Mouse (Mus musculus): ENCODE measurements around the gene Rnd2.
A peak's percentile ranks its signal among the peaks of the same experiment; 100 is the strongest.
"Not testable (repeated sequence)": the region's sequence is repeated elsewhere in the genome, so short reads cannot be mapped to it uniquely, and the experiment has no call there.

The Rnd2 gene

DNA sequence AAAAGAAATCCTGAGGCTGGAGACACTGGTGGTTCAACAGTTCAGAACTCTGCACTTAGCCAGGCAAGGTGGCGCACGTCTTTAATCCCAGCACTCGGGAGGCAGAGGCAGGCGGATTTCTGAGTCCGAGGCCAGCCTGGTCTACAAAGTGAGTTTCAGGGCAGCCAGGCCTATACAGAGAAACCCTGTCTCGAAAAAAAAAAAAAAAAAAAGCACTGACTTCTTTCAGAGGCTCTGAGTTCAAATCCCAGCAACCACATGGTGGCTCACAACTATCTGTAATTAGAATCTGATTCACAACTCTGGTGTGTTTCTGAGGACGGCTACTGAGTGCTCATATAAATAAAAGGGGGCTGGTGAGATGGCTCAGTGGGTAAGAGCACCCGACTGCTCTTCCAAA lies 17.9 kb upstream of the Rnd2 start:
- not testable (repeated sequence) for DNase-seq (ENCODE audit: low spot score)

DNA sequence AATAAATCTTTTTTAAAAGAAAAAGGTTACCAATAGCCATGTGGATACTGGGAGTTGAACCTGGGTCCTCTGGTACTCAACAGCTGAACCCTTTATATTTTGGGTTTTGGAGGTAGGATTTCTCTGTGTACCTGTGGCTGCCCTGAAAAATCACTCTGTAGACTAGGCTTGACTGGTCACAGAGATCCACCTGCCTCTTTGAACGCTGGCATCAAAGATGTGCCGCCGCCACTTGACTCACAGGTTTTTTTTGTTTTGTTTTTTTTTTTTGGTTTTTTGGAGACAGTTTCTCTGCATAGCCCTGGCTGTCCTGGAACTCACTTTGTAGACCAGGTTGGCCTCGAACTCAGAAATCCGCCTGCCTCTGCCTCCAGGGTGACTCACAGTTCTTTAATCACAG lies 17.0 kb upstream of the Rnd2 start:
- DNase-seq (ENCODE audit: low spot score): no peak

DNA sequence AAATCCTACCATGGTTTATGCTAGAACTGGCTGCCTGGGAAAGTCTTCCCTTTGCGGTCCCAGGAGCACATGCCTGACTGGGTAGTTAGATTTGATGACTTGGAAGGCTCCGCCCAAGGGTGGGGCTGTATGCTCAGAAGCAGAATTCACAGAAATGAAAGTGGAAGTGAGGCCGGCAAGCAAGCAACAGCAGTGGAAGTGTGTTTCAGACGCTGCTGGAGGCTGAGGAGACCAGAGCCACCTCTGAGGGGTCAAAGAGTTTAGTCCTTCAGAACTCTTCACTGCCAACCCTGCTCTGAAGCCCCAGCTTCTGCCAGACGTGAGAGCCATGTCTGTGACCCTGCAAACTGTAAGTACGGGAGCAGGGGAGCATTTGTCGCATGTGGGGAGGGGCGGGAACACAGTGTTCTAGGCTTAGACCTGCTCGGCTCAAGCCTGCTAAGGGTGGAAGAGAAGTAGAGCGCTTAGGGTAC lies 16.5 kb upstream of the Rnd2 start, which contains the start of gene Ifi35:
Gene Ifi35 (plus strand): TSS at position 134 of the 473 bp plus-strand sequence.
- peak; percentile 69 for DNase-seq (ENCODE audit: low spot score)

GRCm38 (mm10) chr11:101448899-101449298 lies 15.9 kb upstream of the Rnd2 start:
- no peak for DNase-seq (ENCODE audit: low spot score)

- not testable (repeated sequence) for DNase-seq (ENCODE audit: low spot score)
Measured at GRCm38 (mm10) chr11:101449596-101449995, 15.2 kb upstream of the Rnd2 start.

DNA sequence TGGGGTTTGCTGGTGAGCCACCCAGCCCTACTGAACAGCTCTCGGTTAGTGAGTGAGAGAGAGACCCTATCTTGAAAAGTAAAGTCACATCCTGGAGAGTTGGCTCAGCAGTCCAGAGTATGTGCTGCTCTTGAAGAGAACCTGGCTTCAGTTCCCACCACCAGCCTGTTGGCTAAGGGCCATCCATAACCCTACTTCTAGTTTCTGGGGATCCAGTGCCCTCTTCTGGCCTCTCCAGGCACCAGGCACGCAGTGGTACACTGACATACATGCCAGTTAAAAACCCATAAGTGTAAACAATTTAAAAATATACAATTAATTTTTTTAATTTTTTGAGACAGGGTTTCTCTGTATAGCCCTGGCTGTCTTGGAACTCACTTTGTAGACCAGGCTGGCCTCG lies 14.4 kb upstream of the Rnd2 start:
- DNase-seq (ENCODE audit: low spot score): no peak

- DNase-seq (ENCODE audit: low spot score): no peak
Measured at GRCm38 (mm10) chr11:101451536-101451935, 13.3 kb upstream of the Rnd2 start.

DNA sequence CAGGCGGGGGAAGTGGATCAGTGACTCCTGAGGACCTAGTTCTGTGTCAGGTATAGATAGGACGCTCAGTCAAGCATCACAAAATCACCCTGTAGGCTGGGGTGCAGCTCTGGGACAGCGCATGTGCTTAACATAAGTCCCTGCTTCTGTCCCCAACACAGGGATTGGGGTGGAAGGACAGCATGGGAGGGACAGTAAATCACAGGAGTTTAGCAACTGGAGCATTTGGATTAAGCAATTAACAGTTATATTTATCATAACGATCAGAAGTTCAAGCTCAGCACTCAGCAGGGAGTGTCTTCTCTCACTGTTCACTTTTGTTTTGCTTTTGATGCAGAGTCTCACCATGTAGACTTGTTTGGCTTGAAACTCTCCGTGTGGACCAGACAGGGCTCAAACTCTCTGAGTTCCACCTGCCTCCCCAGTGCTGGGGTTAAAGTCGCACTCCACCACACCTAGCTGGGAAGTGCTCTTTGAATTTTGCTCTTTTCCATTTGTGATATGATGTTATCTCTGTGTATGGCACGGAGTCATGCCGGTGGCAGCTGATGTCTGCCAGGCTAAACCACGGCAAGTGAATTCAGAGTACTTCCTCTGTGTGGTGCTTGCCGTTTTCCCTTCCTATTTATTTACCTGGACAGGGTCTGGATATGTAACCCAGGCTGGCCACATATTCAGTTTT lies 12.6 kb upstream of the Rnd2 start:
- no peak for DNase-seq (ENCODE audit: low spot score)

DNA sequence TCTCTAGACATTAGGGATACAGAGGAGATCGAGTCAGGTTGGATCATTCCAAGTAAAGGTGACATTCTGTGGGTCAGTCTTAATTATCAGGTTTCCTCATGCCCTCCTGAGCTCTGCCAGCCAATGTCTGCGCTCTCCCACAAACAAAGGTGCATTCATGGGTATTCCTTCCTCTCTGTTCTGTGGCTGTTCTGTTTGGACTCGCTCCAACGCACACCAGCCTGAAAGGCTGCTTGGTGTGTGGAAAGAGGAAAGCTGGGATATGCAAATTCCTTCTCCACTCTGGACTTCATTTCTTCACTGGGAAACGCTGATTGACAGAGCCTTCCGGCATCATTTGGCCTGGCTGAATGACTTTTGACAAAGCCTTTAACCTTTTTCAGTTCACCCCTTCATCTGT lies 10.1 kb upstream of the Rnd2 start:
- DNase-seq (ENCODE audit: low spot score): no peak

DNA sequence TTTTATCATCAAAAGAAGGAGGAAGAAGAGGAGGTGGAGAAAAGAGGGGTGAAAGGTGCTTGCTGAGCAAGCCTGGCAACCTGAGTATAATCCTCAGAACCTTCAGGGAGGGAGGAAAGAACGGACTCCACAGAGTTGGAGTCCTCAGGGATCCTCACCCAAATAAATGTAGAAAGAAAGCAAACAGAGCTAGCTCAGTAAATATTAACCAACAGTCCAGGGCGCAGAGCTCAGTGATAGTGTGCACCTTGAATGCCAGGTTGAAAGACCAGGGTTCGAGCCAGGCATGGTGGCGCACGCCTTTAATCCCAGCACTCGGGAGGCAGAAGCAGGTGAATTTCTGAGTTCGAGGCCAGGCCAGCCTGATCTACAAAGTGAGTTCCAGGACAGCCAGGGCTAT lies 9.2 kb upstream of the Rnd2 start:
- DNase-seq (ENCODE audit: low spot score): no peak

GRCm38 (mm10) chr11:101457631-101458030 lies 7.2 kb upstream of the Rnd2 start:
- DNase-seq (ENCODE audit: low spot score): no peak

GRCm38 (mm10) chr11:101458217-101458616 lies 6.6 kb upstream of the Rnd2 start:
- DNase-seq (ENCODE audit: low spot score): no peak

DNA sequence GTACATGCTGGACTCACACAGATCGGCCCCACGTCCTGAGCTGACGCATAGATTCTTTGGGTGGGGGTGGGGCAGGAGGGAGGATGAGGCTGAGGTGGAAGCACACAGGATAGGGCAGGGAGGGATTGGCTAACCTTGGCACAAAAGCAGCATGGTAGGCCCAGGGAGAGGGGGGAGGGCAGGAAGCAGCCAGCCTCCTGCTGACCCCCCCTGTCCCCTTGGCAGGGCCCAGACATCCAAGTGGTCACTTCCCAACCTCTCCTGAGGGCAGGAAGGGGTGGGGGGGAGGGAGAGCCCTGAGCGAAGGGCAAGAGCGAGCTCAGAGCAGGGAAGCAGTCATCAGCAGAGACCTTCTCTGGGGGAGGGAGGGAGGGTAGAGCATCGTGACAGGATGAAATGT lies 5.1 kb upstream of the Rnd2 start:
- DNase-seq (ENCODE audit: low spot score): no peak

GRCm38 (mm10) chr11:101460321-101460720 lies 4.5 kb upstream of the Rnd2 start:
- DNase-seq (ENCODE audit: low spot score): no peak

DNA sequence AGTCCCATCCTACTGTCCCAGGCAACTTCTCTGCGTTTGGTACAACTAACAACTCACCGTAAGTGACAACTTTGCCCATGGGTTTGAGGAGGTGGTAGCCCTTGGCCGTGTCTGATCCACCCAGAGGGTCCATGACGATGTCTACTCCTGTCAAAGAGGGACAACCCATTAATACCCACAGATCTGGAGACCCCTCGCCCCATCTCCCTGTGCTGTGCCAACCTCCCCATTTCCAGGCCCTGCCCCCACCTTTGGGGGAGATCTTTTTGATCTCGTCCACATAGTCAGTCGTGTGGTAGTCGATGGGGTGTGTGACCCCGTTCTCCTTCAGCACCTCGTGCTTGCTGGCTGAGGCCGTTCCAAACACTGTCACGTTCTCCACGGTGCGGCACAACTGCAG lies 2.7 kb upstream of the Rnd2 start:
- no peak for DNase-seq (ENCODE audit: low spot score)

- DNase-seq (ENCODE audit: low spot score): no peak
Measured at GRCm38 (mm10) chr11:101462583-101463440, 2.0 kb upstream of the Rnd2 start.

- DNase-seq (ENCODE audit: low spot score): peak; percentile 66
Measured at GRCm38 (mm10) chr11:101465101-101465868, 486 bp downstream of the Rnd2 start.

DNA sequence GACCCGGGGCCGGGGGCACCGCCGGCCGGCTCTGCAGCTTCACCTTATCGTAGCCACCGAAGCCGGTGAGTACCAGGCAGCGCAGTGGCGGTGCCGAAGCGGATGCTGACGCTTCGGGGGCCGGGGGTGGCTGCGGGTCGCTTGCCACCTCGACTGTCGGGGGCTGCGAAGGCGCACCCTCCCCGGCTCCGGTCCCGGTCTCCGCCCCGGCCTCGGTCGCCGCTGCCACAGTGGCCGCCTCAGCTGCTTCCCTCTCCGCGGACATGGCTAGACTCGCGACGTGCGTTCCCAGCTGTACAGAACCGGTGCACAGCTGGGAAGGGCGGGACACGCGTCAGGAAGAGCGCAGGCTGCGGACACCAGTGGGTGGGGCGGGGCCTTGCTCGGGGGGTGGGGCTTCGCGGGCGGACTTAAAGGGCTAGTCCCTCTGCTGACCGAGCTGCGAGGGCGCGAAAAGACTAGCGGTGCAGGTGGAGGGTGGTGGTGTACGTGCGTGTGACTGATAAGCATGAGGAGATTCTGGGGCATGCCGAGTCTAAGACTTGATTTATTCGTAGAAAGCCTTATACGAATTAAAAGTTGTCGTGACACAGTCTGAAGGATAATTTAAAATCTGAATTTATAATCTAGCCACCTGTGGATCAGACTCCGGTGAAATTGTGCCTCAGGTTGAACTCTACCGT lies 1.2 kb downstream of the Rnd2 start, which contains the start of gene Vat1:
Gene Vat1 (minus strand): TSS at position 362 of the 683 bp plus-strand sequence.
- DNase-seq (ENCODE audit: low spot score): peak; percentile 72

DNA sequence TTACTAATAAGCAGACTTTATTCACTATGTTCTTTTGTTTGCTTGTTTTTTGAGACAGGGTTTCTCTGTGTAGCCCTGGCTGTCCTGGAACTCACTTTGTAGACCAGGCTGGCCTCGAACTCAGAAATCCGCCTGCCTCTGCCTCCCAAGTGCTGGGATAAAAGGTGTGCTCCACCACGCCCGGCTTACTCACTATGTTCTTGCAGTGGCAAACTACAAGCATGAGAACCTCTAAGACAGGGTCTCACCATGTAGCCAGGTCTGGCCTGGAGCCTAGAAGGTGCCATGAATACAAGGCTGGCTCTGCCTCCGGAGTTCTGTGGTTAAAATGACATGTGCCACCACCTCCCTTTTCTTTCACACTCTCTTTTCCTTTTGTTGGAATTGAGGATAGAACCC lies 1.8 kb downstream of the Rnd2 start:
- not testable (repeated sequence) for DNase-seq (ENCODE audit: low spot score)

GRCm38 (mm10) chr11:101467477-101468262 lies 2.9 kb downstream of the Rnd2 start:
- DNase-seq (ENCODE audit: low spot score): peak; percentile 81

DNA sequence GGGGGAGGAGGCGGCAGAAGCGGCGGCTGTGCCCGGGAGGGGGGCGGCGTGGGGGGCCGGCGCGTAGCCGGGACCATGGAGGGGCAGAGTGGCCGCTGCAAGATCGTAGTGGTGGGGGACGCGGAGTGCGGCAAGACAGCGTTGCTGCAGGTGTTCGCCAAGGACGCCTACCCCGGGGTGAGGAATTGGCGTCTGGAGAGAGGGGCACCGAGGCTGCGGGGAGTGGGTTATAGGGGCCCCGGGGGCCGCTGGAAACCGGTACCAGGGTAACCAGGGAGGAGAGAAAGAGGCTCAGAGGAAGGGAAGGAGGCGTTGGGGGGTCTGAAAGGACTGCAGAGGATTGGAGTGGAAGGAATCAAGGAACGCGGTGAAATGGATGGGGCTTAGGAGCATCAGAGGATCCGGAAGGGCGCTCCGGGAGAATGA lies 3.5 kb downstream of the Rnd2 start:
- DNase-seq (ENCODE audit: low spot score): no peak
